ENCODE assay signal across 18 mouse cellular contexts in genomic region chr8:82955162-82955754, GRCm38 (mm10).
A peak's percentile ranks its signal among the peaks of the same experiment; 100 is the strongest.
DNase-seq lines count a peak whose midpoint lies in the region; ATAC-seq lines count a peak whose summit lies in the region.
"Had no signal": no experiment of that assay in that cellular context is flagged by ENCODE, and none has a peak within 500 bp of the region (broad histone marks: within the 10 kb centered on the region; RNA-seq: fewer than 3 reads in every experiment).

No protein-coding gene starts in this region.

- no peaks in the 10 kb centered on the region for H3K27me3 ChIP-seq in embryonic facial prominence, embryonic 12.5 days
- H3K27me3 ChIP-seq in embryonic facial prominence, embryonic 10.5 days (replicated peaks; ENCODE audit: low read depth, poor library complexity, severe bottlenecking): no peaks in the 10 kb centered on the region
- H3K27me3 ChIP-seq in hindbrain, embryonic 16.5 days (replicated peaks; ENCODE audit: control insufficient read depth, insufficient read depth, low read length): no peaks in the 10 kb centered on the region
- no peaks in the 10 kb centered on the region for H3K27me3 ChIP-seq in hindbrain, embryonic 13.5 days
- no peaks in the 10 kb centered on the region for H3K27me3 ChIP-seq in limb, embryonic 10.5 days (ENCODE audit: low read depth, poor library complexity, severe bottlenecking)
- H3K27me3 ChIP-seq: embryonic facial prominence, embryonic 13.5 days; liver, embryonic 15.5 days; midbrain, embryonic 15.5 days had no signal

- peaks cover 10% of the 10 kb centered on the region; the same call in 1 of the 2 replicates for H3K4me1 ChIP-seq in embryonic facial prominence, embryonic 12.5 days
- 0 out of 2 replicates have a peak, but pooled peaks cover 5% of the 10 kb centered on the region for H3K4me1 ChIP-seq in embryonic facial prominence, embryonic 10.5 days
- no peaks in the 10 kb centered on the region; the same call in 1 of the 2 replicates for H3K4me1 ChIP-seq in hindbrain, embryonic 16.5 days (ENCODE audit: control insufficient read depth, insufficient read depth, low read depth, low read length)
- peaks cover 6% of the 10 kb centered on the region for H3K4me1 ChIP-seq in hindbrain, embryonic 13.5 days (replicated peaks)
- peaks cover 10% of the 10 kb centered on the region; the same call in 1 of the 2 replicates for H3K4me1 ChIP-seq in limb, embryonic 10.5 days
- H3K4me1 ChIP-seq: hindbrain, embryonic 10.5 days; liver, embryonic 15.5 days; midbrain, embryonic 15.5 days had no signal

- H3K4me3 ChIP-seq in embryonic facial prominence, embryonic 12.5 days: no peak overlapping the region
- H3K4me3 ChIP-seq in embryonic facial prominence, embryonic 10.5 days: no peak overlapping the region
- H3K4me3 ChIP-seq in hindbrain, embryonic 16.5 days (ENCODE audit: low read length): no peak overlapping the region
- no peak overlapping the region for H3K4me3 ChIP-seq in hindbrain, embryonic 13.5 days
- H3K4me3 ChIP-seq in limb, embryonic 10.5 days: no peak overlapping the region
- H3K4me3 ChIP-seq: embryonic facial prominence, embryonic 13.5 days; hindbrain, embryonic 10.5 days; liver, embryonic 15.5 days; midbrain, embryonic 15.5 days had no signal

- no peaks in the 10 kb centered on the region for H3K36me3 ChIP-seq in embryonic facial prominence, embryonic 12.5 days
- H3K36me3 ChIP-seq in embryonic facial prominence, embryonic 10.5 days (replicated peaks): no peaks in the 10 kb centered on the region
- H3K36me3 ChIP-seq in hindbrain, embryonic 16.5 days (ENCODE audit: control insufficient read depth, insufficient read depth, low read length): no peaks in the 10 kb centered on the region
- no peaks in the 10 kb centered on the region for H3K36me3 ChIP-seq in hindbrain, embryonic 13.5 days
- H3K36me3 ChIP-seq in limb, embryonic 10.5 days: no peaks in the 10 kb centered on the region
- H3K36me3 ChIP-seq: embryonic facial prominence, embryonic 13.5 days; hindbrain, embryonic 10.5 days; liver, embryonic 15.5 days; midbrain, embryonic 15.5 days had no signal

- H3K9ac ChIP-seq in embryonic facial prominence, embryonic 12.5 days: no peak overlapping the region
- H3K9ac ChIP-seq in hindbrain, embryonic 16.5 days (ENCODE audit: low read depth, low read length): no peak overlapping the region
- H3K9ac ChIP-seq in hindbrain, embryonic 13.5 days: no peak overlapping the region
- H3K9ac ChIP-seq: embryonic facial prominence, embryonic 13.5 days; liver, embryonic 15.5 days; midbrain, embryonic 15.5 days had no signal

- 40% methylated on average over 7 of the region's 7 CpGs for WGBS in embryonic facial prominence, embryonic 12.5 days
- WGBS in embryonic facial prominence, embryonic 10.5 days: 55% methylated on average over 7 of the region's 7 CpGs
- 50% methylated on average over 7 of the region's 7 CpGs for WGBS in hindbrain, embryonic 16.5 days
- 54% methylated on average over 7 of the region's 7 CpGs for WGBS in hindbrain, embryonic 13.5 days
- 68% methylated on average over 7 of the region's 7 CpGs for WGBS in limb, embryonic 10.5 days

- H3K4me2 ChIP-seq in embryonic facial prominence, embryonic 12.5 days (replicated peaks): no peak overlapping the region
- H3K4me2 ChIP-seq in hindbrain, embryonic 16.5 days (ENCODE audit: low read length): no peak overlapping the region
- H3K4me2 ChIP-seq in hindbrain, embryonic 13.5 days: no peak overlapping the region
- H3K4me2 ChIP-seq: embryonic facial prominence, embryonic 13.5 days; liver, embryonic 15.5 days; midbrain, embryonic 15.5 days had no signal

- no peak for DNase-seq in embryonic facial prominence, embryonic 10.5 days (ENCODE audit: low spot score)
- peak; percentile 40 to 44 for DNase-seq in cerebellum, adult 18-20 months
- peak; percentile 34 to 46 for DNase-seq in cerebellum, postnatal 36 days
- DNase-seq in left cerebral cortex, adult 18-20 months (ENCODE audit: low spot score in 2 of 2): no peak
- no peak for DNase-seq in limb, embryonic 10.5 days (ENCODE audit: low spot score)
- DNase-seq: adrenal gland, adult 2 months; kidney, adult 18-20 months; kidney, postnatal 10 days; layer of hippocampus, adult 9-11 months; thymus, postnatal 14 days had no signal

- 0 out of 2 replicates have a peak overlapping the region, but pooled peaks have one; percentile 50 for H3K27ac ChIP-seq in embryonic facial prominence, embryonic 12.5 days
- no peak overlapping the region for H3K27ac ChIP-seq in embryonic facial prominence, embryonic 10.5 days (replicated peaks)
- 0 out of 2 replicates have a peak overlapping the region, but pooled peaks have one; percentile 16 for H3K27ac ChIP-seq in hindbrain, embryonic 16.5 days (ENCODE audit: low read depth, low read length)
- no peak overlapping the region for H3K27ac ChIP-seq in hindbrain, embryonic 13.5 days
- no peak overlapping the region for H3K27ac ChIP-seq in limb, embryonic 10.5 days
- H3K27ac ChIP-seq: embryonic facial prominence, embryonic 13.5 days; hindbrain, embryonic 10.5 days; liver, embryonic 15.5 days; midbrain, embryonic 15.5 days had no signal

- ATAC-seq in embryonic facial prominence, embryonic 12.5 days (ENCODE audit: insufficient number of reproducible peaks, insufficient read depth, low FRiP score, low TSS enrichment): no peak
- peak; percentile 9; the same call in 1 of the 2 replicates for ATAC-seq in hindbrain, embryonic 16.5 days
- no peak for ATAC-seq in hindbrain, embryonic 13.5 days (ENCODE audit: low FRiP score)
- ATAC-seq: lung, postnatal 0 days; midbrain, embryonic 15.5 days had no signal

- H3K9me3 ChIP-seq in embryonic facial prominence, embryonic 12.5 days: no peaks in the 10 kb centered on the region
- H3K9me3 ChIP-seq in embryonic facial prominence, embryonic 10.5 days: no peaks in the 10 kb centered on the region
- H3K9me3 ChIP-seq in hindbrain, embryonic 16.5 days (ENCODE audit: control insufficient read depth, low read length): no peaks in the 10 kb centered on the region
- H3K9me3 ChIP-seq in hindbrain, embryonic 13.5 days: no peaks in the 10 kb centered on the region
- no peaks in the 10 kb centered on the region for H3K9me3 ChIP-seq in limb, embryonic 10.5 days (replicated peaks)
- H3K9me3 ChIP-seq: embryonic facial prominence, embryonic 13.5 days; hindbrain, embryonic 10.5 days; liver, embryonic 15.5 days; midbrain, embryonic 15.5 days had no signal

Comparison
In these comparisons a context has a peak if more than half of its experiments do, and no peak if none do; other contexts are left out.
1. H3K27ac ChIP-seq: peak in embryonic facial prominence, embryonic 12.5 days (single experiment) and hindbrain, embryonic 16.5 days (single experiment); none in embryonic facial prominence, embryonic 10.5 days (single experiment), hindbrain, embryonic 13.5 days (single experiment) and limb, embryonic 10.5 days (single experiment).
2. DNase-seq: peak in cerebellum, adult 18-20 months (2 of 2) and cerebellum, postnatal 36 days (2 of 2); none in embryonic facial prominence, embryonic 10.5 days (single experiment), left cerebral cortex, adult 18-20 months (0 of 2) and limb, embryonic 10.5 days (single experiment).